Mouse (Mus musculus): Measurements from ENCODE around the gene Pir.

- TF ChIP-seq CTCF (IDR thresholded peaks at IDR 0.05; ENCODE audit: low read depth): no peak
- no peak for TF ChIP-seq EP300 (IDR thresholded peaks at IDR 0.05; ENCODE audit: low read depth)
These were observed 105.4 kb downstream of the Pir start for GRCm38 (mm10) chrX:164374586-164374985.
